Mouse (Mus musculus): Measurements from ENCODE around the gene Efr3b.

GRCm38 (mm10) chr12:4008731-4009130, 30.0 kb downstream of the Efr3b start:
- TF ChIP-seq CTCF (IDR thresholded peaks at IDR 0.05; ENCODE audit: insufficient read depth, low read depth, low read length) (no peak), POLR2A (IDR thresholded peaks at IDR 0.05; ENCODE audit: insufficient read depth, low read depth, low read length) (no peak)

Data from olfactory bulb, adult 2 months (tissue).